Mouse (Mus musculus): ENCODE measurements around the gene Osbpl3. TPM values are rescaled to one million over a fixed set of nuclear protein-coding genes. Genes with fewer than 3 reads are reported as not detected.

The Osbpl3 gene
- total RNA-seq (2021), result 10 to 100 TPM; 25.4 to 26.5 TPM
- polyA plus RNA-seq (2012; rRNA removed), result 12.8 and 15.6 TPM in 2 replicates
- long read RNA-seq, partial matches to known transcripts, result 0 of 10 reads
- long read RNA-seq, other reads (novel, unspliced or antisense), result 10 of 10 reads

- Histone ChIP-seq H3K4me1 (ENCODE audit: control insufficient read depth, insufficient read depth, low read length) (peaks cover 2% of the 10 kb centered on the region), H3K4me3 (peak within 1 kb of the TSS; percentile 70), H3K27me3 (ENCODE audit: control insufficient read depth, insufficient read depth, low read length) (no peaks in the 10 kb centered on the region), H3K27ac (peak within 1 kb of the TSS; percentile 86), H3K9ac (ENCODE audit: low read depth, low read length) (peak within 1 kb of the TSS; percentile 63), H3K36me3 (ENCODE audit: control insufficient read depth, insufficient read depth, low read length) (no peaks in the 10 kb centered on the region), H3K79me2 (replicated peaks; ENCODE audit: control insufficient read depth, insufficient read depth, low read length) (no peaks in the 10 kb centered on the region)
- peak; percentile 86 to 92 for DNase-seq
- intact Hi-C loops (cut with DNase I), result loop anchor here (5.0 kb wide), 4 partner anchors 44 to 144 kb away; no protein-coding TSS in a partner anchor
- TF ChIP-seq EP300 (IDR thresholded peaks at IDR 0.05; ENCODE audit: insufficient read depth, low read depth, low read length), result peak; percentile 49; the same call in 1 of the 2 replicates
- TF ChIP-seq CTCF (IDR thresholded peaks at IDR 0.05), result peak; percentile 67
- peak; percentile 60; the same call in 1 of the 2 replicates for TF ChIP-seq POLR2A (IDR thresholded peaks at IDR 0.05; ENCODE audit: insufficient read depth, low read depth, low read length)
- under 1% methylated on average over 45 of the region's 45 CpGs for WGBS
These were observed at the start of gene Osbpl3 for GRCm38 (mm10) chr6:50455829-50456469. TSS of gene Osbpl3 (minus strand) at chr6:50456201.

GRCm38 (mm10) chr6:50505531-50505930 is 49.5 kb upstream of the Osbpl3 start:
- Histone ChIP-seq H3K4me1 (ENCODE audit: control insufficient read depth, insufficient read depth, low read length) (no peaks in the 10 kb centered on the region), H3K27me3 (ENCODE audit: control insufficient read depth, insufficient read depth, low read length) (no peaks in the 10 kb centered on the region), H3K4me3 (no peak overlapping the region), H3K36me3 (ENCODE audit: control insufficient read depth, insufficient read depth, low read length) (no peaks in the 10 kb centered on the region), H3K9ac (ENCODE audit: low read depth, low read length) (no peak overlapping the region), H3K27ac (no peak overlapping the region), H3K79me2 (replicated peaks; ENCODE audit: control insufficient read depth, insufficient read depth, low read length) (no peaks in the 10 kb centered on the region)
- no peak for TF ChIP-seq EP300 (IDR thresholded peaks at IDR 0.05; ENCODE audit: insufficient read depth, low read depth, low read length)
- no peak for TF ChIP-seq CTCF (IDR thresholded peaks at IDR 0.05)
- TF ChIP-seq POLR2A (IDR thresholded peaks at IDR 0.05; ENCODE audit: insufficient read depth, low read depth, low read length), result no peak
- intact Hi-C loops (cut with DNase I), result no loop called here
- no peak for DNase-seq
- 91% methylated on average over 5 of the region's 5 CpGs for WGBS

GRCm38 (mm10) chr6:50504711-50505110 is 48.7 kb upstream of the Osbpl3 start:
- Histone ChIP-seq H3K79me2 (replicated peaks; ENCODE audit: control insufficient read depth, insufficient read depth, low read length) (no peaks in the 10 kb centered on the region), H3K27ac (no peak overlapping the region), H3K4me1 (ENCODE audit: control insufficient read depth, insufficient read depth, low read length) (no peaks in the 10 kb centered on the region), H3K36me3 (ENCODE audit: control insufficient read depth, insufficient read depth, low read length) (no peaks in the 10 kb centered on the region), H3K9ac (ENCODE audit: low read depth, low read length) (no peak overlapping the region), H3K27me3 (ENCODE audit: control insufficient read depth, insufficient read depth, low read length) (no peaks in the 10 kb centered on the region), H3K4me3 (no peak overlapping the region)
- no peak for TF ChIP-seq CTCF (IDR thresholded peaks at IDR 0.05)
- no peak for TF ChIP-seq EP300 (IDR thresholded peaks at IDR 0.05; ENCODE audit: insufficient read depth, low read depth, low read length)
- no peak for TF ChIP-seq POLR2A (IDR thresholded peaks at IDR 0.05; ENCODE audit: insufficient read depth, low read depth, low read length)
- WGBS, result 78% methylated on average over 5 of the region's 5 CpGs
- intact Hi-C loops (cut with DNase I), result no loop called here
- no peak for DNase-seq

- H3K36me3 ChIP-seq (ENCODE audit: control insufficient read depth, insufficient read depth, low read length), result no peaks in the 10 kb centered on the region
- TF ChIP-seq EP300 (IDR thresholded peaks at IDR 0.05; ENCODE audit: insufficient read depth, low read depth, low read length) (no peak), POLR2A (IDR thresholded peaks at IDR 0.05; ENCODE audit: insufficient read depth, low read depth, low read length) (no peak), CTCF (IDR thresholded peaks at IDR 0.05) (no peak)
- no peak for DNase-seq
- no peaks in the 10 kb centered on the region for H3K79me2 ChIP-seq (replicated peaks; ENCODE audit: control insufficient read depth, insufficient read depth, low read length)
- no peak overlapping the region for H3K27ac ChIP-seq
- H3K9ac ChIP-seq (ENCODE audit: low read depth, low read length), result no peak overlapping the region
- no peaks in the 10 kb centered on the region for H3K4me1 ChIP-seq (ENCODE audit: control insufficient read depth, insufficient read depth, low read length)
- H3K4me3 ChIP-seq, result no peak overlapping the region
- H3K27me3 ChIP-seq (ENCODE audit: control insufficient read depth, insufficient read depth, low read length), result no peaks in the 10 kb centered on the region
- 44% methylated on average over 8 of the region's 8 CpGs for WGBS
- intact Hi-C loops (cut with DNase I), result no loop called here
These were observed 47.8 kb upstream of the Osbpl3 start for GRCm38 (mm10) chr6:50503779-50504178.

GRCm38 (mm10) chr6:50503031-50503430 is 47.0 kb upstream of the Osbpl3 start:
- H3K4me3 ChIP-seq, result no peak overlapping the region
- no peaks in the 10 kb centered on the region for H3K36me3 ChIP-seq (ENCODE audit: control insufficient read depth, insufficient read depth, low read length)
- intact Hi-C loops (cut with DNase I), result no loop called here
- H3K9ac ChIP-seq (ENCODE audit: low read depth, low read length), result no peak overlapping the region
- no peak for TF ChIP-seq CTCF (IDR thresholded peaks at IDR 0.05)
- no peak for TF ChIP-seq POLR2A (IDR thresholded peaks at IDR 0.05; ENCODE audit: insufficient read depth, low read depth, low read length)
- TF ChIP-seq EP300 (IDR thresholded peaks at IDR 0.05; ENCODE audit: insufficient read depth, low read depth, low read length), result no peak
- H3K79me2 ChIP-seq (replicated peaks; ENCODE audit: control insufficient read depth, insufficient read depth, low read length), result no peaks in the 10 kb centered on the region
- H3K4me1 ChIP-seq (ENCODE audit: control insufficient read depth, insufficient read depth, low read length), result no peaks in the 10 kb centered on the region
- H3K27me3 ChIP-seq (ENCODE audit: control insufficient read depth, insufficient read depth, low read length), result no peaks in the 10 kb centered on the region
- no peak overlapping the region for H3K27ac ChIP-seq
- no peak for DNase-seq
- WGBS, result 68% methylated on average over 4 of the region's 4 CpGs

GRCm38 (mm10) chr6:50498346-50498745 is 42.3 kb upstream of the Osbpl3 start:
- Histone ChIP-seq H3K27ac (no peak overlapping the region), H3K4me1 (ENCODE audit: control insufficient read depth, insufficient read depth, low read length) (no peaks in the 10 kb centered on the region), H3K79me2 (replicated peaks; ENCODE audit: control insufficient read depth, insufficient read depth, low read length) (no peaks in the 10 kb centered on the region), H3K36me3 (ENCODE audit: control insufficient read depth, insufficient read depth, low read length) (no peaks in the 10 kb centered on the region), H3K9ac (ENCODE audit: low read depth, low read length) (no peak overlapping the region), H3K4me3 (no peak overlapping the region), H3K27me3 (ENCODE audit: control insufficient read depth, insufficient read depth, low read length) (no peaks in the 10 kb centered on the region)
- peak; percentile 27 to 34 for DNase-seq
- TF ChIP-seq CTCF (IDR thresholded peaks at IDR 0.05) (no peak), POLR2A (IDR thresholded peaks at IDR 0.05; ENCODE audit: insufficient read depth, low read depth, low read length) (no peak), EP300 (IDR thresholded peaks at IDR 0.05; ENCODE audit: insufficient read depth, low read depth, low read length) (no peak)
- intact Hi-C loops (cut with DNase I), result no loop called here
- 52% methylated on average over 2 of the region's 2 CpGs for WGBS
